Mouse (Mus musculus) retina, embryonic 14.5 days (tissue): Measurements from ENCODE around the gene Cux1.
"Not testable (repeated sequence)": the region's sequence is repeated elsewhere in the genome, so short reads cannot be mapped to it uniquely, and the experiment has no call there.

Experiments
- DNase-seq: peaks from one replicate; pipeline ENCODE4 v3.0.0-alpha.2; 2015; ENCODE audit warnings: low spot score

The Cux1 gene

DNA sequence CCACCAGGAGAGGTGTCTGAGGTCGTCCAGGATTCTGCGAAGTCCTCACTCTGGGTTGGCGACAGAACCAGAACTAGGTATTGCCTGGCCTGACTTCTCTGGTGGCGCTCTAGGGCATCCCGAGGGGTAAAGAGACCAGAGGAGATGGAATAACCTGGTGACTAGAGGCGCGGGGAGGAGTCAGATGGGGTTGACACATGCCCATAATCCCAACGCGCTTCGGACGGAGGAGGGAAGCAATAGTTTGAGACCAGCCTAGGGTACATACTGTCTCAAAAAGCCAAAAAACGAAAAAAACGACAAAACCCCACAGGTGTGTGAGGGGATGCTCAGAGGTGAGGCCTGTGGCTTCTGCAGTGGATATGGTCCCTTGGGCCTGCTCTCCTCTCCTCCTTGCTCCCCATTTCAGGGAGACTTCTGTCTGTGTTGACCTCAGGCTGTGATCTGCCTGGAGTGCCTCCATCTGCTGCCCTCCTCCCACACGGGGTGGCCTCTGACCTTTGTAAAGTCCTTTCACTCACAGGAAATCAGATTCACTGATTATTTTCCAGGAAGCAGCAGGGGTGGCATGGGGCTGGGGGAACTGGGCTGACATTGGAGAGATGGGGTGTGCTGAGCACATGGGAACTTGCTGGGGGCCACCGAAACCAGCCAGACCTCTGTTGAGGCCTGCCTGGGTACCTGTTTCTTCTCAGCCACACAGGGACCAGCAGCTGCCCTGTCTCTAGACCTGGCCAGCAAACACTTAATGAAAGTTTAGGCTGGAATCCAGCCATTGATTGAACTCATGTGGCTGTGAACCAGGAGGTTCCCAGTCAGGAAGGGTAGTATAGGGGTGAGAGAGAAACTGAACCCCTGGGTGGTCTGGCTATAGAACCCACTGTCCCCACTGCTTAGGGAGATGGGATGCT, 321.5 kb downstream of the Cux1 start:
- DNase-seq, result no peak

DNA sequence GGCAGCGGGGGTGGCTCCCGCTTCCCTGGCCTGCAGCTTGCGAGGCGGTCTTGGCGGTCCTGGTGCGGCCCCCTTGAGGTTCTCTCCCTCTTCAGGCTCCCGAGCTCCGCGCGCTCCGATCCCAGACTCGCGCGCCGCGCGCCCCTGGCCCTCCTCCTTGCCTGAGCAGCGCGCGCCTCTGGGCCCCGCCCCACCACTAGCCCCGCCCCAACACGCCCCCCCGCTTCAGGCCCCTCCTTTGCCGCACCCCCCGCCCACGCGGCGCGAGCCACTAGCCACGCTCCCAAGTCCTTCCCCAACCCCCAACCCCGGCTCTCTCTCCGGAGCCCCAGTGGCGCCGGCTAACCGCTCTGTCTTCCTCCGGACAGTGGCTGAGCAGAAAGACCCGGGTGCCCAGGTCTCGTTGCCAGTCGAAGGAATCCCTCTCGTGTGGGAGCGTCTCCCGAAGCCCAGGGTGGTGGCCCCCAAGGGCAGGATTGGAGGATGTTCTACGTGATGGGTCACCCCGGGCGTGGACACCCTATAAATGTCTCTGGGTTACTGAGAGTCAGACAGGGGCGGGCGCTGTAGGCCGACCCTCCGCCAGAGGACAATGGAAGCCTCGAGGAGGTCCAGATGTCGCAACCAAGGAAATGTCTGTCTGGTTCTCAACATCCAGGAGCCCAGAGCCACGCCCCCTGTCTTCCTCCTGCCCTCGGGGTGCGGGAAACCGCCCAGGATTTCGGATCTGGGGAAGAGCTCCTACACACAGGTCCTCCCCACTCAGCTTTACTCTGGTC, 322.3 kb downstream of the Cux1 start:
- peak; percentile 83 for DNase-seq

DNA sequence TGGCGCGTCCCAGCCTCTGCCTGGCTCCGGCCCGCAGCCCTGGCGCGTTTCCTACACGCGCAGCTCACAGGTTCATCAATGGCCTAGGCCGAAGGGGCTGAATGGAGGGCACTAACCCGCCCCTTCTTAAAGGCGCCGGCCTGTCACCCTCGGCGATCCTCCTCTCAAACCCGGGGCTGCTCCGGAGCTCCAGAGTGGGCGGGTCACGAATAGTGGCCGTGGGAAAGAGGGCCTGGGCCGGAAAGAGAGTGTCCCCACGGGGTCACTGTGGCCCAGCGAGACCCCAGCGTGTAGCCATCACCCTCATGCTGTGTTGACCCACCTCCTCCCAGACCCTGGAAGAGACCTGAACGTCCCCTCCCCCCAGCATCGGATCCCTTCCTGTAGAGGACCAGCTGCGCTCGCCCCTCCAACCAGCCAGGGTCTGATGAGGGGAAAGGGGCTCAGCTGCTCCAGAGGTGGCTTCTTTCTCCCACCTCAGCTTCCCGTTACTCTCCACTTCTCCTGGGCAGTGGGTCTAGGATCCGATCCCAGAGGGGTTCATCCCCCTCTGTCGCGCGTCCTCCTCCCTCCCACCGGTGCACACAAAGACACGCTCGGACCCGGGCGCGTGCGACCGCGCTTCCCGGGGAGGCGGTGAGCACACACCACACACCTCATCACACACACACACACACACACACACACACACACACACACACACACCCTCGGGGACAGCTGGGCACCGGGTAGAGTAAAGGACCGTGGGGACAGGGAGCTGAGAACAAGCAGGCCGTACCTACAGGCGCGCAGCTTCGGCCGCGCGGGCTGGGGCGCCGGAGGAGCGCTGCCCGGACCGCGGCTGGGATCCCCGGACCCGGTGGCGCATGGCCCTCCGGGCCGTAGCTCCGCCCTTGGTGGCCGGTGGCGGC, 323.2 kb downstream of the Cux1 start:
- DNase-seq, result peak; percentile 69

DNA sequence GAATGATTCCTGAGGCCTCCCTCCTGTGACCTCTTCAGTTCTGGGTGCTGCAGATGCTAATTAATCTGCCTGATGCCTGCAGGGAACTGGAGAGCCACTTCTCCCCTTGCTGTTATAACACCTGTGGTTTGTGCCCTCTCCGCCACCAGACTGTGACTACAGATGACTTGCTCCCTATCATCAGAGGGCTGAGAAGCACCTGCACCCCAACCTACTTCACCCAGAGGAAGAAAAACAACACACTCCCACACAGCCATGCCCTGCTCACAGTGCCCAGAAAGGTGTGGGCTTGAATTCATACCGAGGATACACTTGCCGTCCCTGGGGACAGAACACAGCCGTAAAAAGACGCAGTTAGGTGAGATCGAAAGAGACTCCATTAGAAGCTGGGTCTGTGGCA, 326.1 kb downstream of the Cux1 start:
- DNase-seq, result no peak

DNA sequence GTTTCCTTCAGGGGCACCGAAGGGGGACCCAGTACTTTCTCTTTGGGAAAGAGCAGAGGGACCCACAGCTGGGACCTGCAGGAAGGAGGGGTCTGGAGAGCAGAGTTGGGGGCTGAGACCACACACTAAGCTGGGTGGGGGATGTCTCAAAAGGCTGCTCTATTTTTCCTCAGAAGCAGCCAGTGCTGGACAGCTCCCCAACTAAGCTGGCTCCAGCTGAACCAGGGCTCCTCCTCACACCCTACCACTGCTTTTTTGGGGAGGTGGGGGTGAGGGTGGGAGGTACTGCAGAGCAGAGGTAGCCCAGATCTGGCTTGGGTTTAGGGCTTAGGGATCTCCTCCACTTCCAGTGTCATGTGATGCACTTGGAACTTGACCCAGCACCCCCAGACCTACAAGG, 326.9 kb downstream of the Cux1 start:
- DNase-seq, result no peak

DNA sequence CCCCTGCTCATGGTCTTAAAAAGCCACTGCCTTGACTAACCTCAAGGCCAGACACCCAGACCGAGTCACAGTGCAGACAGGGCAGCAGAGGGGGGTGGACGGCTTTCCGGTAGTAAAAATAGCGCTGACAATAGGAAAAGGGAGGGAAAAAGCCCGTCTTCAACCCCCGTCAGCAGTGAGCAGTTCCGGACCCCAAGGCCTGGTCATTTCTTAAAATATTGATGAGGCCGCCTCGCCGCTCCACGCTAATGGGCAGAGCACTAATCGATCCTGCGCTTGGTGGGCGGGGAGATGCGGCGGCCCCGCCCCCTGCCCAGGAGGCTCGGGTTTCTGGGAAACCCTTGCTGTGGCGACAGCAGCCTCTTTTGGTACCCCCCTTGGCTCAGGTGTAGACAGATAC, 329.7 kb downstream of the Cux1 start:
- DNase-seq, result peak; percentile 59

DNA sequence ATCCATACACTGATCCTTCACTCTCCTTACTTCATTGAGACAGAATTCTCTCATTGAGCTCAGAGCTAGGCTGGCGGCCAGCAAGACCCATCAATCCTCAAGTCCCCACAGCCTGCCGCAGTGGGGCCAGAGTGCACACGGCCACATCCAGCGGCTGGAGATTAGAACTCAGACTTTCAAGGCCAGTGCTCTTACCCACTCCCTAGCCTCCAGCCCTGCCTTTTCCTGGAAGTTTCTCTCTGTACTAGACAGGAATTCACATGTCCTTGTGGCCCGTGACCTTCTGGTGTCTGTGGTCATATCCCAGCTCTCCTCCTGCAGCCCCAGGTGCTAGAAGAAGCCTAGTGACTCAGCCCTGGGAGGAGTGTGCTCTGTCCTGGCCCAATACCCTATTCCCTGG, 330.7 kb downstream of the Cux1 start:
- no peak for DNase-seq

DNA sequence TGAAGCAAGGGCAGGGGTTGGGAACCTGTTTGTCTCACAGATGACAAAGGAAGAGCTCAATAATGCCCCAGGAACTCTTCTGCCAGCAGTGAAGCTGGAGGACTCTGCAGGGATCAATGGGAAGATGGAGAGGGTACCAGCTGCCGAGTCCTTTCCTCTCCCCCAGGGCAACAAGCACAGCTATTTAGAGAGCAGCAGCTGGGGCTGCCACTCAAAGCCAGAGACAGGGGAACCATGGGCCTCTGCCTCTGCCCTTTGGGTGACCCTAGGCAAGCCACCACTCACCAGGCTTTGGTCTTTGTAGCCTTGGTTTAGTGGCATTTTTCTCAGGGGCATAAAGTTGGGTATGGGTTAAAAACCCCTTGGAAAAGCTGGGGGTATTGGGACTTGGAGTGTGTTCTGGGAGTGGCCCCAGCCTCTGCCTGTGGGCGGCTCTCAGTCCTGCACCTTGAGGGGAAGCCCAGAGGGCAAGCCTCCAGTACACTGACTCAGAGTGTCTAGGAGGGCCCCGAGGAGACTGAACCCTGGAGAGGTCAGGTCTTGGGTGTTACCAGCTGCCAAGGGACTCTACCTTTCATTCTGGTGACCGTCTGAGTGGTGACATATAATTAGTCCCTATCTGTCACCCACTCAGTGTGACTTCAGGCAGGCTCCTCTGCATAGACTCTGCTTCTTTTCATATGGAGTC, 336.8 kb downstream of the Cux1 start:
- DNase-seq, result peak; percentile 40

DNA sequence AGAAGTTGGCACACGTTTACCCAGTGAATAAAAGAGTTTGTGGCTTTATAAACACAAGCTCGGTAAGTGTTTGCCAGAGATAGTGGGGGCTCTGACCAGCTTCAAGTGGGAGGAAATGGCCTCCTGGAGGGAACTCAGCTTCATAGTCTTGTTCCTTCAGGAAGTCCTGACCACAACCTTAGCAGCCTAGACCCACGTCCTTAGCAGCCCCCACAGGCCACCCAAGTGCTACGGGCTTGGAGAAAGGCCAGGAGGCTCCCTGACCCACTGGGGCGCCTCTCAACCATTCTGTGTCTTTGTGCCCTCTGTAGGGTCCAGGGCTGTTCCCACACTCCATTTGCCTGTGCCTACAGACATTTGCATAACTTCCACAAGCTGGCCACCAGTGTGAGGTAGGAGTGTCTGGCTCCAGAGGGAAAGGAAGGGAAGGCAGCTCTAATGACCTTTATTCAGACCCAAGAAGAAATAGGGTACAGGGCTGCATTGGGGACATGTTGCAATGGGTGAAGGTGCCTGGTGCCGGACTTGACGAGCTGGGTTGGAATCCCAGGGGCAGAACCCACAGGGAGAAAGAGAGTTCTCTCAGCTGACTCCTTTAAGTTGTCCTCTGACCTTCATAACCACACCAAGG, 340.9 kb downstream of the Cux1 start:
- no peak for DNase-seq

DNA sequence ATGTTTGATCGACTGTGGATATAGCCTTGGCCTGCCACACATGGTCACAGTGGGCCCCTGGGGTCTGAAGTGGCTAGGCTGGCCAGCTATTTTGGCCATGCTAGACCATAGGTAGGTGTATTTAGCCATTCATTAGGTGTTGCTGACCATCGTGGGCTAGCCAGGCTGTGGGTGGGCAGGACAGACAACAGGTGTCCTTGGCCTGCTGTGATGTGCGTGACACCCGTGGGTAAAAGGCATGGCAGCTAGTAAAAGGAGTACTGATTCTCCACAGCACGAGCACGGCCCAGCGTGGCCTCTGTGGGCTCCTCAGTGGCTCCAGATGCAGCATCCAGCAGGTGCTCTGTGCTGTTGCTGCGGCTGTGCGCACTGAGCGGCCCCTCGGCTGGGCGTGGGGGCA, 348.7 kb downstream of the Cux1 start:
- no peak for DNase-seq

DNA sequence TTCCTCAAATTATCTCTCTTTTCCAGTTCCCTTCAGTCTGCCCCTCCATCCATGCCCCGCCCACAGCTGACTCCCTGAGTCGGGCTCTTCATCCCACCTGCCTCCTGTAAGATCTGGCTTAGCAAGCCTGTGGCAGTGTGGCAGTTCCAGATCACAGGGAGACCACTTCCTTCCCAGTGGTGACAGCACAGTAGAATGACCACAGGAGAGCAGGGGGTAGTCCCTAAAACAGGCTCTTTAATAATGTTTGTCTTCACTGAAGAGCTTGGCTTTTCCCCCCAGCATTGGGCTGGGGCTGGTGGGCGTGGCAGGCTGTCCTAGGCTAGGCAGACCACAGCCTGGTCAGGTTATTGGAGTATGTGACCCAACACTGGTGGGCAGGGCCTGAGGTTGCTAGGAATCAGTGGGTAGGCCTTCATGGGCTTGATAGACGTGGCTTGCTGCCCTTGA, 349.3 kb downstream of the Cux1 start:
- DNase-seq, result no peak

DNA sequence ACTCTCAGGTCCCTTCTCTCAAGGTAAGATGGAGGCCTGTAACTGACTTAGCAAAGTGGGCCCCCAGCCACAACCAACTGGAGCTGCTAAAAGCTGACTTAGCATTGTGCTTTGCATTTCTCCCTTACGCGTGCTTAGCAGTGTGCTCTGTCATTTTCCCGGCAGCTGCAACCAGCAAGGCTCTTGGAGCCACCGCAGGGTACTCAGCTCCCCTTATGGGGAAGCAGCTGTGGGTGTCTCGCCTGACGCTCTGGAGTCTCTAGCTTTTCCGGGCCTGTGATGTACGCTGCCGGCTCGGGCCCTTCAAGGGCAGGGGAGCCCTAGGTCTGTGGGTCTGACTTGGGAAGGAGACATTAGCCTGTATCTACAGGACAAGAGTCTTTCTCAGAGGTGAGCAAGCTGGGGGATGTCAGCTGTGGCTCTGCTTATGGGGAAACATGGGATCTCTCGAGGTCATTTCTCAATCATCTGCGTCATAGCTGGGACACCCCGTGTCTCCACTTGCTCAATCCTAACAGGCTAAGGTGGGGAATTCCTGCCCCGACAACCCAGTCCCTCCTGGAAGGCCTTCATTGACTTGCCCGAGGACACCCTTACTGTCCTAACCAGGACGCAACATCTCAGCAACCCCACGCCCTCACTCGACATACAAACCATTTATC, 350.2 kb downstream of the Cux1 start:
- no peak for DNase-seq

DNA sequence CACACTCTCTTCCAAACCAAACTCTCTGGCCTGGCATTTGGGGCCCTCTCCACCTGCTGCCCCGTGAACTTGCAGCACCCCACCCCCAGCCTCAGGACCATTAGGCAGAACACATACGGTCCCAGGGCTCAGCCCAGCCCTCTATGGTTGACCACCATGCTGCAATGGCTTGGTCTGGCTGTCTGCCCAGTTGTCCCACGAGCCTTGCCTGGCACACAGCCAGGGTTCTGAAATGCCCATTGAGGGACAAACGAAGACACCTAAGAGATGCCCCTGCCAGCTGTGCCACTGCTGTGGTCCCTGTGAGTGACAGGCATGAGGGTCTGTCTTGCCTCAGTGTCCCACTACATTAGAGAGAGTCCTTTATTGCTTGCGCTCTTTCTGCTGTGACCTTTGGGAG, 351.3 kb downstream of the Cux1 start:
- no peak for DNase-seq

DNA sequence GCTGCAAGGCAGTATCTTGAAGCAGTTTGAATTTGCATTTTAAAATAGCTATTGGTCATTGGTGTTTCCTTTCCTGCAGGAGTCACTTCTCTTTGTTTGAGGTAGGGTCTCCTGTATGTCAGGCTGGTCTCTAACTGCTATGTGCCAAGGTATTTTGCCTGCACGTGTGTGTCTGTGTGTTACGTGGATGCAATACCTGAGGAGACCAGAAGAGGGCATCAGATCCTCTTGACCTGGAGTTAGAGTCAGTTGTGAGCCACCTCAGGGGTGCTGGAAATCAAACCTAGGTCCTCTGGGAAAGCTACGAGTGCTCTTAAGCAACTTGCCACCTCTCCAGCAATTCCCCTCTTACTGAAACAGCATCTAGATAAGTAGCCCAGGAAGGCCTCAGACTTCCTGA, 352.1 kb downstream of the Cux1 start:
- no peak for DNase-seq

DNA sequence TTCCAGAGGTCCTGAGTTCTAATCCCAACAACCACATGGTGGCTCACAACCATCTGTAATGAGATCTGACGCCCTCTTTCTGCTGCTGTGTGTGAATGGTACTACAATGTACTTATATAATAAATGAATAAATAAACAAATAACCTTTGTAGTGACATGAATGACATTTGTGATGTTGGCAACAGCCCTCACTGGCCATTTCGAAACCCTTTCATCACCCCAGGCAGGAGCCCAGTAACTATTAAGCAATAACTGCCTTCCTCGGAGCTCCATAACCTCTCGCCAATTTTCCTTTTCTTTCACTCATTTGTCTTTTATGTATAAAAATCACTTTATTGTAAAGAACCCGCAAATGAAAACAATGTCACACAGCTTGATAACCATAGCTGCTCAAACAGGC, 353.6 kb downstream of the Cux1 start:
- DNase-seq, result no peak

DNA sequence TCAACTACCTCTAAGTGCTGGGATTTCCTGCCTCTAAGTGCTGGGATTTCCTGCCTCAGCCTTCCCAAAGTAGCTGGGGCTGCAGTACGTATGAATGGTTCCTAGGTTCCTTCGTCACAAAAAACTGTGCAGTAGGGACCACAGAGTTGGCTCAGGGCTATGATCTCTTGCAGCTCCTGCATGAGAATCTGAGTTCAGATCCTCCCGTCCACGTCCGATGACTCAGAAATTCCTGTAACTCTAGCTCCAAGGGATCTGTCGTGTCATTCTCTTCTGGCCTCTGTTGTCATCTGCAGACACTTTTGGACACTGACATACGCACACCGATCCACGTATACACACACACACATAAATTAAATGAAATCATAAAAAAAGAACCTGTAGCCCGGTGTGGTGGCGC, 354.6 kb downstream of the Cux1 start:
- DNase-seq, result no peak

DNA sequence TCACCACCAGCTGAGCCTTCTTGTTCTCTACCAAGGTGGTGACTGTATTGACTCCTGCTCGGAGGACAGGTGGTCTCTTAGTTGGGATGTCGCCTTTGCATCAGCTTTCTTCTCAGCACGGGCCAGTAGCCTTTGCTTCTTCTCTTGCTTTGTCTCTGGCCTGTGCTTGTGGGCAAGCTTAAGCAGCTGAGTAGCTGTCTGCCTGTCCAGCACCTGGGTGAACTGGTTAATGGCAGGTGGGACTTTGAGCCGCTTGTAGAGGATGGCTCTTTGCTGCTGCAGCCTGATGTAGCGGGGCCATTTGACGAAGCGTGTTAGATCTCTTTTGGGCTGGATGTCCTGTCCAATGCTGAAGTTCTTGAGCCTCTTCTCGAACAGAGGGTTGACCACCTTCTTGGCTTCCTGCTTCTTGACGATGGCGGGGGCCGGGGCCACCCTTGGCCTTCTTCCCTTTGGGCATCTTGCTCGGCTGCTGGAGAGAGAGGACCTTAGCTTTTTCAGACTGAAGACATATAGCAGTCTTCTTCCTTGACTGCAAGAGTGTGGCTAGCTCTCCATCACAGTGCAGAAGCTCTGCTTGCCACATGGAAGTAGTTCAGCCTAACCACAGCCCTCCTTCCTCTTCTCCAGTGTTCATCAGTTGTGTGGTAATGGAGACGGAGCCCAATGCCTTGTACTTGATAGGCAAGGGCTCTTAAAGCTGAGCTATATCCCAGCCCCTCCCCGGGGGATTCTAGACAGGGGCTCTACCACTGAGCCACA, 355.8 kb downstream of the Cux1 start:
- not testable (repeated sequence) for DNase-seq

DNA sequence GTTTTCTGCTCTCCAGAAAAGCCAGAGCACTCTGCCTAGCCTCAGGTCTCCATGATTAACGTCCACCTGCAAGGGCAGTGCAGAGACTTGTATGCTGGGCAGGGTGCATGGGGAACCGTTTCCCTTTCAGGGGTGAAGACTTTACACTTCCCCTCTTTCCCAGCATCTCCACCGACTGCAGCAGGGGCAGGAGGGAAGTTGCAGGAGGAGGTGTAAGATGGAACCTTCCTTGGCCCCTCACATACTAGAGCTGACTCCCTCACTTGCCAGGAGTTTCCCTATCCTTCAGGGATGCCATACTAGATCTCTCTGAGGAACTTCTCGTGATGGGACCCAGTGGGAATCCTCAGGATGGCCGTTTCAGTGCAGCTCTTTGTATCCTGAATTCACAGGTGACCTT, 356.7 kb downstream of the Cux1 start:
- DNase-seq, result no peak

DNA sequence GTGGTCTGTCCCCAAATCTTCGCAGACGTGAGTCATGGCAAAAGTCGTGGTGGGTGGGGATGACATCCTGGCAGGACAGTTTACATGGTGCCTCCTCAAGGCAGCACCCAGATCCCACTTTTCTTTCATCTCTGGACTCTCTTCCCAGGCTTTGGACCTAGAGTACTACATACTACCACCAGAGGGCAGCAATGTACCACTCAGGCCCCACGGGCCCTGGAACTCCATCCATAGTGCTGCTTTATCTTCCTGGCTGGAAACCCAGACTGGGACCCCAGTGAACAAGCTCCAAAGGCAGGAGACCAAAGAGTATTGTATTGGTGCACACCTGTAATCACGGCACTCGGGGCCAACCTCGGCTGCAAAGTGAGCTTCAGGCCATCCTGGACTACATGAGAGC, 365.5 kb downstream of the Cux1 start:
- DNase-seq, result peak; percentile 94

DNA sequence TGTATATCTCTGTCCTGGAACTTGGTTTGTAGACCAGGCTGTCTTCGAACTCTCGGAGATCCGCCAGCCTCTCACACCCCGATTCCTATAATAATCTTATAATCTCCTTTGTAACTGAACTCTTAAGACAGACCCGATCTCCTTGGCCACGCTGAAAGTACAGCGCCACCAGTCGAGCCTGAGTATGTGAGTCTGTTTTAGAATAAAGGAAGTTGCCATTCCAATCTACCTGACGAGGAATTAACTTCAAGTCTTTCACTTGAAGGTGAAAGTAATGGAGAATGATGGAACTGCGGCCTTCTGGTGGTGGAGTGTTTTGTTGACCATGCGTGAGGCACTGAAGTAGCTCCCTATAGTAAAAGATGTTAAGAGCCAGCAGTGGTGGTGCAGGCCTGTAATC, 367.8 kb downstream of the Cux1 start:
- DNase-seq, result peak; percentile 26
